Mouse (Mus musculus): Measurements from ENCODE around the gene Tenm4. TPM values are rescaled to one million over a fixed set of nuclear protein-coding genes. Genes with fewer than 3 reads are reported as not detected.

Tenm4 gene
- polyA plus RNA-seq (2014; fragmentation: Illumina TruSeq; extraction: RNeasy Lipid Tissue Mini Kit (QIAGEN cat#74804); ENCODE audit: low replicate concordance): 0.19 TPM

DNA sequence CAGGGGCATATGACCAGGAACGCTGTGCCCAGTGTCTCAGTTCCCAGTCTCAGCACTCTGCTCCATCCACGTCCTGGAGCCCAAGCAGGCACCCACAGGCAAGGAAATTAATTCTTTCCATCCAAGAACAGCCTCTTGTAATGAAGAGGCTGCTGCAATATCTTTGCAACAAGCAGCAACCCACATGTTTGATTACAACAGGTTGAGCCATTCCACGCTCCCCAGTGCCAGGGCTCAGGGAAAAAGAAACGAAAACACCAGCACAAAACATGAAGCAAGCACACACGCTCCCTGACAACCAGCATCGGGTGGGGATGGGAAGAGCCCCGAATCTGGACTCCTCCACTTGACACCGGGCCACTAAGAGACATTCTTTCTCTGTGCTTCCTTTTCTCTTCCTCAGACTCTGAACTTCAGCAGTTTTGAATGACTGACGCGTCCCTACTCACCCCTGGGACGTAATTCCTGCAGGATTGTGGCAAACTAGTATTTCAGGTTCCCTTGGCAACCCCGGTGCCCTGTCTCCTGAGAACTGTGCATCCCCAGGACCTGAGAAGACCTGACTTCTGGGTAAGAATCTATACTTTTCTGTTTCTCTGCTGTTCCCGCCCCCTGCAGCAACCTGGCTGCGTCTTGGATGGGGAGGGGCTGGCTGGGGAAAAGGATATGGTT is at the start of gene Tenm4:
TSS of gene Tenm4 (plus strand) at position 323 of the 672 bp plus-strand sequence.

DNA sequence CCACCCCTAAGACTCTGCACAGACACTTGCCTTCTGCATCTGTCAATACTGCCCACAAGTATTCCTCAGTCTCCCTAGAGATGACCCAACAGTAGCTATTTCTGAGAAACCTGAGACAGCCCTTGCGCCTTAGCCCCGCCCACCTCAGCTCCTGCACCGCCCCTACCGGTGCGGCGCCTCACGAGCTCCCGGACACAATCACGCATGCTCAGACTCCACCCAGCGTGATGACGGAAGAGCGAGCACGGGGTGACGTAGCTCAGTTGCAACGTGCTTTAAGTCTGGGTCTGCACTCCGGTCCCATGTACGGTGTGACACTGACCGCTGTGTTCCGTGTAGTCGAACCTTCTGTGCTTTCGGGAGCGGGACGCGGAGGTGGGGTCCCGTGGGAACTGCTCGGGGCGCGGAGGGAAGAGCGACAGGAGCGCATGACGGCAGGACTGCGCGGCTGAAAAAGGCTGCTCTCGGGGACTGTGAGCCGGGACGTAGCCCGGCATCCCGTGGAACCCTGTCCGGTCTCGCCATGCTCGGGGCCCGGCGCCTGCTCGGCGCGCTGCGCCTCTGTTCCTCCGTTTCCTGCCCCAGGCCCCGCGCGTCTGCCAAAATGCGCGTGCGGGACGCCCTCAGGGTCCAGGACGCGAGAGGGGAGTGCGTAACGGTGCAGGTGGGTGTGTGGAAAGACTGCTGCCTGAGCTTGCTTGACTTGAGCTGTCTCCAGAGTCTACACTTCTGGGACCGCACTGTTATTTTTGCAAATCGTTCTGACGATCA is 780.4 kb downstream of the Tenm4 start, which contains the start of gene Nars2:
TSS of gene Nars2 (plus strand) at position 225 of the 771 bp plus-strand sequence.

Measured in small intestine, adult 10 weeks (tissue).